Mouse (Mus musculus) neural tube, embryonic 11.5 days (tissue): ENCODE data around the gene Slc22a13. TPM values are rescaled to one million over a fixed set of nuclear protein-coding genes. Genes with fewer than 3 reads are reported as not detected.

Experiments used
- ATAC-seq: fragments of 200-750 bp; cut with Nextera tagmentation; 2 replicates; pipeline ENCODE4 v1.8.0; 2017; ENCODE audit warnings: moderate number of reproducible peaks, mild to moderate bottlenecking, moderate TSS enrichment, moderate library complexity; ENCODE audit not compliant: insufficient read depth, low FRiP score, low TSS enrichment
- DNase-seq: peaks from one replicate; pipeline ENCODE4 v3.0.0-alpha.2; 2015; ENCODE audit warnings: low spot score
- H3K27ac ChIP-seq: fragments of 300-500 bp; sonication (generic); 2 replicates; pipeline ENCODE4 v1.5.1; 2014; ENCODE audit warnings: low read depth, mild to moderate bottlenecking, low read length
- H3K27me3 ChIP-seq: fragments of 300-500 bp; sonication (generic); 2 replicates; pipeline ENCODE4 v1.6.1; 2014; ENCODE audit warnings: mild to moderate bottlenecking, low read length, mixed read lengths; ENCODE audit not compliant: control insufficient read depth, insufficient read depth
- H3K36me3 ChIP-seq: fragments of 300-500 bp; sonication (generic); 2 replicates; pipeline ENCODE4 v1.6.1; 2014; ENCODE audit warnings: mild to moderate bottlenecking, low read length, moderate library complexity, mixed read lengths; ENCODE audit not compliant: control insufficient read depth, insufficient read depth
- H3K4me1 ChIP-seq: fragments of 300-500 bp; sonication (generic); 2 replicates; pipeline ENCODE4 v1.6.1; 2014; ENCODE audit warnings: low read length, mixed read lengths; ENCODE audit not compliant: control insufficient read depth, insufficient read depth
- H3K4me2 ChIP-seq: fragments of 300-500 bp; sonication (generic); 2 replicates; pipeline ENCODE4 v1.6.1; 2014; ENCODE audit warnings: low read depth, mild to moderate bottlenecking, moderate library complexity
- H3K4me3 ChIP-seq: fragments of 300-500 bp; sonication (generic); 2 replicates; pipeline ENCODE4 v1.5.1; 2014; ENCODE audit warnings: low read depth, low read length
- H3K9ac ChIP-seq: fragments of 300-500 bp; sonication (generic); 2 replicates; pipeline ENCODE4 v1.6.1; 2014; ENCODE audit warnings: mild to moderate bottlenecking, low read length
- H3K9me3 ChIP-seq: fragments of 300-500 bp; sonication (generic); 2 replicates; pipeline ENCODE4 v1.6.1; 2016; ENCODE audit warnings: low read length; ENCODE audit not compliant: control insufficient read depth
- WGBS: fragments of 180-500 bp; shearing (Covaris S2); extraction: QIAGEN DNeasy Blood & Tissue Kit; methylation state at CpG from one replicate; pipeline ENCODE4 v1.1.7; 2014; 5-methylcytosine and 5-hydroxymethylcytosine counted together
- polyA plus RNA-seq: library from polyadenylated mRNA; unstranded; fragments of >200 nt; fragmentation: Nextera tagmentation; extraction: Ambion mirVana; gene quantifications from 2 replicates; pipeline ENCODE4 v1.2.1, GENCODE M21; 2014

The Slc22a13 gene
- polyA plus RNA-seq, 1 experiment from 2014 or later = not detected

GRCm38 (mm10) chr9:119155416-119155815 lies 53.5 kb downstream of the Slc22a13 start:
- 0 out of 2 replicates have a peak, but pooled peaks cover 6% of the 10 kb centered on the region for H3K27me3 ChIP-seq
- no peak overlapping the region for H3K27ac ChIP-seq
- WGBS = 80% methylated on average over 8 of the region's 8 CpGs
- no peak for ATAC-seq
- H3K9me3 ChIP-seq = no peaks in the 10 kb centered on the region
- H3K4me1 ChIP-seq = no peaks in the 10 kb centered on the region
- H3K9ac ChIP-seq = no peak overlapping the region
- H3K36me3 ChIP-seq = no peaks in the 10 kb centered on the region
- no peak overlapping the region for H3K4me3 ChIP-seq
- DNase-seq = no peak
- H3K4me2 ChIP-seq = no peak overlapping the region

DNA sequence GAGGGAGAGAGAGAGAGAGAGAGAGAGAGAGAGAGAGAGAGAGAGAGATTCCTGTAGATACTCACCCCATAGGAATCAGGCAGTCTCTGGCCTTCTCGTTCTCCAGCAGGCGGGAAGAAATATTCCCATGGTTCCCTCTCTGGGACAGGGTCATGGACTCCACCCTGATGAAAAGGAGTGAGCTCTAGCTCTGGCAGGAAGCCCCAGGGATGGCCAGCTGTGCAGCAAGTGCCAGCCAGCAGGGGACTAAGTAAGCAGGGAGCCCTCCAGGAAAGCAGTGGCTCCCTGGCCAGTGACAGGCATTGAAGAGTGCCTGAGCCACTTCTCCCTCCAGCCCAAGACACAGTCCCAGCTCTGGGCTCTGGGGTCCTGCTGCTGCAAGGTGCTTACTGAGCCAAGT lies 57.1 kb downstream of the Slc22a13 start:
- H3K9ac ChIP-seq = no peak overlapping the region
- no peaks in the 10 kb centered on the region for H3K9me3 ChIP-seq
- H3K36me3 ChIP-seq = no peaks in the 10 kb centered on the region
- H3K27me3 ChIP-seq = 0 out of 2 replicates have a peak, but pooled peaks cover 4% of the 10 kb centered on the region
- H3K4me1 ChIP-seq = no peaks in the 10 kb centered on the region
- H3K27ac ChIP-seq = no peak overlapping the region
- WGBS = 73% methylated on average over 2 of the region's 2 CpGs
- H3K4me2 ChIP-seq = no peak overlapping the region
- no peak overlapping the region for H3K4me3 ChIP-seq
- no peak for DNase-seq
- ATAC-seq = no peak

DNA sequence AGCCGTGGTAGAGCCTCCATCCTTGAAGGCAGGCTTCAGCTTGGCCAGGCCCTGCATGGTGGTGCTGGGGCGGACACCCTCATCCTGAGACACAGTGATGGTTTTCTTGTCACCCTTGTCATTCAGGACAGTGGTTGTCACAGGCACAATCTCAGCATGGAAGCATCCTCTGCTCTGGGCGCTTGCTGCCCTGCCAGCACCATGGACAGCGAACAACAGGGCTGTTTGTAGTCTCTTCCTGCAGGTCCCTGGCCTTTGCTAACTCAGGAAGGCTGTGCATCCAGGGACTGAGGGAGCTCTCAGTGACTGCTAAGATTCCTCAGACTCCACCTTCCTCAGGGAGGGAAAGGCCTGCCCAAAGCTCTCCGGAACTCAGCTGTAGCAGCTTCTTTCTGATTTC lies 59.3 kb downstream of the Slc22a13 start:
- WGBS = 30% methylated on average over 5 of the region's 5 CpGs
- Histone ChIP-seq H3K36me3 (no peaks in the 10 kb centered on the region), H3K9me3 (no peaks in the 10 kb centered on the region), H3K9ac (no peak overlapping the region), H3K27ac (no peak overlapping the region), H3K4me2 (no peak overlapping the region), H3K27me3 (no peaks in the 10 kb centered on the region), H3K4me3 (no peak overlapping the region), H3K4me1 (no peaks in the 10 kb centered on the region)
- DNase-seq (peak; percentile 67), ATAC-seq (no peak)

DNA sequence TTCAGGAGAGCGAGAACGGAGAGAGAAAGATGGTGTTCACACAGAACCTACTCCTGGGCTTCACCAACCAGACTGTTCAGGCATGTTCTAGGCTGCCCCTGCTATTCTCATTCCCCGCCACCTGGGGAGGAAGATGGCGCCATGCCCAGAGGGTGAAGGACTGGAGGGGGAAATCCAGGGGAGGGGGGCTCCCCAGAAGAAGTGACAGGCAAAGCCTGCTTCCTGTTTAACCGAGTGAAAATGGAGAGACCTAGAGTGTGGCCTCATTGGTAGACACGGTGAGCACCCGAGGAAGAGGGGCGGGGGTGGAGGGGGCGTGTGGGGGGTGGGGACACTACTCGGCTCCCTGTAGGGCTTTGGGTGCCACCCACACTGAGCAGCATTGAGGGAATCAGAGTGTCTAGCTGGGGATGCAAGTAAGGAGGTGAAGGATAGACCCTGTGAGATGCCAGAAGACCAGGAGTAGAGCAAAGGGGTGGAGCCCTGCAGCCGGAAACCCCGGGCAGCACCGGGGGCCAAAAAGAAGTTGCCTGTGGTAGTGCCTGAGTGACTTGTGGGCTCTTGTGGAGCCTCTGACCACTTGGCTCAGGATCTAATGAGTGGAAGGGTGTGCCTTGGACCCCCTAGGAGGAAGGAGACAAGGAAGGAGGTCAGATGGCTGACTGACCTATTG lies 62.7 kb downstream of the Slc22a13 start:
- WGBS = 82% methylated on average over 13 of the region's 13 CpGs

GRCm38 (mm10) chr9:119145638-119146037 lies 63.3 kb downstream of the Slc22a13 start:
- WGBS = 72% methylated on average over 6 of the region's 6 CpGs
- DNase-seq = no peak

More for the DNA sequence above, 62.7 kb downstream of the Slc22a13 start:
- H3K4me1 ChIP-seq = no peaks in the 10 kb centered on the region
- ATAC-seq (no peak), DNase-seq (no peak)
- H3K27ac ChIP-seq = no peak overlapping the region
- H3K27me3 ChIP-seq = no peaks in the 10 kb centered on the region
- H3K4me2 ChIP-seq = no peak overlapping the region
- no peak overlapping the region for H3K9ac ChIP-seq
- H3K4me3 ChIP-seq = no peak overlapping the region
- H3K9me3 ChIP-seq = no peaks in the 10 kb centered on the region
- H3K36me3 ChIP-seq = no peaks in the 10 kb centered on the region

DNA sequence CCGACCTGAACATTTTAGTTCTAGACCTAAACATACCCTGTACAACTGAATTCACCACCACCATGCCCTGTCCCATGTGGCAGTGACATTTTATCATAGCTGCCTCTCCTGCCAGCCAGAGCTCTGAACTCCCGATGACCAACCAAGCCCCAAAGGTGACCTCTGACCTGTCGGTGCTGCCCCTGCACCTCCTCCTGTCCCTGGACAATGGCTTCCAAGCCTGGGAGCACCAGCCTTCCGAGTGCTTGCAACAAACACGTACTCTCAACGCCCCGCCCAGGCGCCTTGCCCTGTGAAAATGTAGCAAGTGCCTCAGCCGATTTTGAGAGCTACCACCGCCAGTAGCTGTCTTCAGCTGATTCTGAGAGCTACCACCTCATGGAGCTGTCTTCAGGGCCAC lies 63.8 kb downstream of the Slc22a13 start:
- H3K9me3 ChIP-seq = no peaks in the 10 kb centered on the region
- WGBS = 63% methylated on average over 10 of the region's 10 CpGs
- H3K27me3 ChIP-seq = no peaks in the 10 kb centered on the region
- no peak for ATAC-seq
- no peak overlapping the region for H3K4me3 ChIP-seq
- no peaks in the 10 kb centered on the region for H3K36me3 ChIP-seq
- no peaks in the 10 kb centered on the region for H3K4me1 ChIP-seq
- H3K4me2 ChIP-seq = no peak overlapping the region
- no peak for DNase-seq
- no peak overlapping the region for H3K27ac ChIP-seq
- no peak overlapping the region for H3K9ac ChIP-seq

More at GRCm38 (mm10) chr9:119145638-119146037, 63.3 kb downstream of the Slc22a13 start:
- Histone ChIP-seq H3K4me2 (no peak overlapping the region), H3K4me3 (no peak overlapping the region), H3K36me3 (no peaks in the 10 kb centered on the region), H3K9me3 (no peaks in the 10 kb centered on the region), H3K4me1 (no peaks in the 10 kb centered on the region), H3K27ac (no peak overlapping the region), H3K9ac (no peak overlapping the region), H3K27me3 (no peaks in the 10 kb centered on the region)
- ATAC-seq = no peak

- H3K4me3 ChIP-seq = no peak overlapping the region
- H3K4me1 ChIP-seq = no peaks in the 10 kb centered on the region
- no peaks in the 10 kb centered on the region for H3K9me3 ChIP-seq
- no peak for ATAC-seq
- 87% methylated on average over 8 of the region's 8 CpGs for WGBS
- H3K9ac ChIP-seq = no peak overlapping the region
- no peaks in the 10 kb centered on the region for H3K36me3 ChIP-seq
- no peak for DNase-seq
- H3K27me3 ChIP-seq = no peaks in the 10 kb centered on the region
- no peak overlapping the region for H3K4me2 ChIP-seq
- no peak overlapping the region for H3K27ac ChIP-seq
These were observed 64.2 kb downstream of the Slc22a13 start for GRCm38 (mm10) chr9:119144696-119145095.

DNA sequence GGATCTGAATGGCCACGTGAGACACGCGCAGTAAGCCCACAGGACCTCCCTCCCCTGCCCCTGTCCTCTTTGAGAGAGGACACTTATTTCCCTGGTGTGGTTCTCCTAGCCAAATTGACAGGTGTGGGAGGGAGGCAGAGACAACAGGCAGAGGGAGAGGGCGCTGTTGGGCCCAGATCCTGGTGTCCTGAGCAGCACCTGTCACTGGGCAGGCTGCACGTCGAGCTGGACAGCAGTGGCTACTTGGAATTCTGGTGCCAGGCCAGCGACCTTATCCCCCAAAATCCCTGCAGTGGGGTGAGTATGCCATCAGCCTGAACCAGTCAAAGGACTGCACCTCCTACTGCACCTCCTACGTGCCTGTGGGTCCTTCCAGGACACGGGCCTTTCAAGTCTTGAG lies 65.5 kb downstream of the Slc22a13 start:
- Histone ChIP-seq H3K36me3 (no peaks in the 10 kb centered on the region), H3K4me2 (no peak overlapping the region), H3K9me3 (no peaks in the 10 kb centered on the region), H3K4me1 (no peaks in the 10 kb centered on the region), H3K27me3 (no peaks in the 10 kb centered on the region), H3K4me3 (no peak overlapping the region), H3K27ac (no peak overlapping the region), H3K9ac (no peak overlapping the region)
- WGBS = 76% methylated on average over 9 of the region's 9 CpGs
- no peak for DNase-seq
- no peak for ATAC-seq
